Mouse (Mus musculus) liver, embryonic 14.5 days (tissue): Measurements from ENCODE around the gene AL607142.1.

ENCODE experiments used
- CTCF ChIP-seq: IDR thresholded peaks from 2 replicates; pipeline ENCODE4 v1.5.1; 2016; ENCODE audit warnings: antibody characterized with exemption, low read depth, control low read depth
- EP300 ChIP-seq: IDR thresholded peaks from 2 replicates; pipeline ENCODE4 v1.6.1; 2016; ENCODE audit warnings: antibody characterized with exemption, low read depth

DNA sequence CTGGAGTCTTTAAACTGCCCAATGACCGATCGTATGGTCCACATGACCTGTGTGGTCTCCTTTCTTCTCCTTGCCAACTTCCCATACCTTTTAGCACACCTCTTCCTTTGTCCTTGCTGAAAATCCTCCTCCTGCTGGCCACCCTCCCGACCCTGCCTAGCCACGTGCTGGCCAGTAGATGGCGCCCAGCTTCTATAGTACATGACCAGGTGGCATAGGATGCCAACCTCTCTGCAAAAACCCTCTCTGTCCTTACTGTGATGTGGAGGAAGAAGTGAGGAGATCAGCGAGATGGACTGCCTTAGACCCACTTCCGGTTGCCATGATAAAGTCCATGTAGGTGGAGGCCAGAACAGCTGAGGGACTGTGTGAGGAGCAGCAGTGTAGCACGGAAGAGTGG lies 55.5 kb downstream of the AL607142.1 start:
- TF ChIP-seq CTCF (peak; percentile 82), EP300 (no peak)
